Mouse (Mus musculus) liver, adult 2 months (tissue): ENCODE results near the gene Pnp2. TPM values are rescaled to one million over a fixed set of nuclear protein-coding genes. Genes with fewer than 3 reads are reported as not detected.

ENCODE experiments used
- DNase-seq: peaks from one replicate; pipeline ENCODE4 v3.0.0-alpha.2; 2011; ENCODE audit warnings: low read depth, low spot score; ENCODE audit errors: extremely low read depth
- H3K27ac ChIP-seq: fragments of 200-500 bp; replicated peaks from 2 replicates; pipeline ENCODE4 v1.5.1; 2012; ENCODE audit warnings: low read depth, mild to moderate bottlenecking, control low read depth, inconsistent platforms, low read length; ENCODE audit not compliant: insufficient read depth
- H3K27me3 ChIP-seq: fragments of 200-500 bp; 2 replicates; pipeline ENCODE4 v1.6.1; 2012; ENCODE audit warnings: mild to moderate bottlenecking, moderate library complexity, low read length, inconsistent platforms; ENCODE audit not compliant: control insufficient read depth, insufficient read depth
- H3K36me3 ChIP-seq: fragments of 200-500 bp; 2 replicates; pipeline ENCODE4 v1.6.1; 2012; ENCODE audit warnings: low read length, inconsistent platforms; ENCODE audit not compliant: control insufficient read depth, insufficient read depth
- H3K4me1 ChIP-seq: fragments of 200-500 bp; 2 replicates; pipeline ENCODE4 v1.6.1; 2011; ENCODE audit warnings: low read length; ENCODE audit not compliant: control insufficient read depth, insufficient read depth
- H3K4me3 ChIP-seq: fragments of 200-500 bp; 2 replicates; pipeline ENCODE4 v1.5.1; 2011; ENCODE audit warnings: low read depth, mild to moderate bottlenecking, control low read depth, low read length, moderate library complexity; ENCODE audit not compliant: insufficient read depth
- H3K79me2 ChIP-seq: fragments of 200-500 bp; 2 replicates; pipeline ENCODE4 v1.6.1; 2012; ENCODE audit warnings: inconsistent platforms, mild to moderate bottlenecking, low read length, moderate library complexity; ENCODE audit not compliant: control insufficient read depth, insufficient read depth
- H3K9ac ChIP-seq: fragments of 200-500 bp; 2 replicates; pipeline ENCODE4 v1.6.1; 2012; ENCODE audit warnings: low read depth, mild to moderate bottlenecking, control low read depth, inconsistent platforms, low read length
- CTCF ChIP-seq: fragments of 200-500 bp; IDR thresholded peaks from 2 replicates; pipeline ENCODE4 v1.5.1; 2011; ENCODE audit warnings: low read depth, low read length, control low read depth
- POLR2A ChIP-seq: fragments of 200-500 bp; IDR thresholded peaks from 2 replicates; pipeline ENCODE4 v1.6.1; 2011; ENCODE audit warnings: low read length, control low read depth; ENCODE audit not compliant: insufficient read depth; ENCODE audit errors: extremely low read depth
- WGBS: fragments of 180-500 bp; shearing (Covaris S2); methylation state at CpG from one replicate; pipeline ENCODE4 v1.1.7; 2018; 5-methylcytosine and 5-hydroxymethylcytosine counted together
- polyA plus RNA-seq: library from polyadenylated mRNA; depleted of rRNA; stranded (reverse); fragments of >200 nt; gene quantifications from 2 replicates; pipeline ENCODE4 v1.2.3, GENCODE M21; 2012
- total RNA-seq: library from RNA; depleted of rRNA; stranded (reverse); fragments of >200 nt; gene quantifications from 2 replicates; pipeline ENCODE4 v1.2.3, GENCODE M21; 2014

Gene Pnp2
- total and polyA plus RNA-seq, 2 experiments, result 1.1 TPM; not detected in 1

GRCm38 (mm10) chr14:50931493-50932020 is 24.2 kb upstream of the Pnp2 start:
- DNase-seq, result no peak
- Histone ChIP-seq H3K9ac (peak overlapping the region; percentile 56), H3K4me3 (peak overlapping the region; percentile 49), H3K27me3 (no peaks in the 10 kb centered on the region), H3K27ac (peak overlapping the region; percentile 53), H3K4me1 (peaks cover 9% of the 10 kb centered on the region), H3K79me2 (no peaks in the 10 kb centered on the region; the same call in 1 of the 2 replicates), H3K36me3 (peaks cover 28% of the 10 kb centered on the region)
- no peak for TF ChIP-seq POLR2A
- TF ChIP-seq CTCF, result no peak
- WGBS, result 16% methylated on average over 12 of the region's 12 CpGs

GRCm38 (mm10) chr14:50936649-50937048 is 19.1 kb upstream of the Pnp2 start:
- no peaks in the 10 kb centered on the region for H3K79me2 ChIP-seq
- no peak for TF ChIP-seq CTCF
- no peak for TF ChIP-seq POLR2A
- WGBS, result 74% methylated on average over 1 of the region's 1 CpGs

GRCm38 (mm10) chr14:50938119-50938908 is 17.5 kb upstream of the Pnp2 start:
- DNase-seq, result no peak
- Histone ChIP-seq H3K4me3 (no peak overlapping the region), H3K9ac (no peak overlapping the region), H3K4me1 (no peaks in the 10 kb centered on the region), H3K27ac (no peak overlapping the region), H3K79me2 (no peaks in the 10 kb centered on the region), H3K27me3 (no peaks in the 10 kb centered on the region), H3K36me3 (no peaks in the 10 kb centered on the region)
- WGBS, result 78% methylated on average over 3 of the region's 3 CpGs
- TF ChIP-seq POLR2A, result no peak
- no peak for TF ChIP-seq CTCF

More at GRCm38 (mm10) chr14:50936649-50937048, 19.1 kb upstream of the Pnp2 start:
- Histone ChIP-seq H3K4me1 (peaks cover under 1% of the 10 kb centered on the region), H3K9ac (no peak overlapping the region), H3K36me3 (no peaks in the 10 kb centered on the region), H3K27me3 (no peaks in the 10 kb centered on the region), H3K4me3 (no peak overlapping the region), H3K27ac (no peak overlapping the region)
- no peak for DNase-seq

- H3K4me3 ChIP-seq, result no peak overlapping the region
- TF ChIP-seq POLR2A (no peak), CTCF (no peak)
- no peaks in the 10 kb centered on the region for H3K79me2 ChIP-seq
- 25% methylated on average over 2 of the region's 2 CpGs for WGBS
- H3K27me3 ChIP-seq, result no peaks in the 10 kb centered on the region
- no peak overlapping the region for H3K27ac ChIP-seq
- DNase-seq, result no peak
- no peak overlapping the region for H3K9ac ChIP-seq
- H3K4me1 ChIP-seq, result no peaks in the 10 kb centered on the region
- H3K36me3 ChIP-seq, result no peaks in the 10 kb centered on the region
Observed at GRCm38 (mm10) chr14:50938940-50939339, 16.9 kb upstream of the Pnp2 start.

- H3K79me2 ChIP-seq, result no peaks in the 10 kb centered on the region; the same call in 1 of the 2 replicates
- TF ChIP-seq POLR2A, result peak; percentile 99
- TF ChIP-seq CTCF, result peak; percentile 47; the same call in 1 of the 2 replicates
- 3% methylated on average over 31 of the region's 31 CpGs for WGBS
- H3K4me3 ChIP-seq, result peak within 1 kb of the TSS; percentile 67
- H3K36me3 ChIP-seq, result peaks cover 1% of the 10 kb centered on the region
- 0 out of 2 replicates have a peak, but pooled peaks cover 2% of the 10 kb centered on the region for H3K4me1 ChIP-seq
- peak within 1 kb of the TSS; percentile 70 for H3K9ac ChIP-seq
- H3K27me3 ChIP-seq, result no peaks in the 10 kb centered on the region
- peak; percentile 91 for DNase-seq
- H3K27ac ChIP-seq, result peak within 1 kb of the TSS; percentile 94
Observed at GRCm38 (mm10) chr14:50943932-50944667, 11.7 kb upstream of the Pnp2 start, which contains the start of gene Gm49342. TSS of gene Gm49342 (plus strand) at chr14:50944517.
